Mouse (Mus musculus): Measurements from ENCODE around the gene Galnt3. TPM values are rescaled to one million over a fixed set of nuclear protein-coding genes. Genes with fewer than 3 reads are reported as not detected.

Galnt3 gene
- polyA plus RNA-seq (2016; fragmentation: Nextera tagmentation; extraction: Ambion mirVana) = 0.85 and 3.5 TPM in 2 replicates

- peak; percentile 57 for DNase-seq (ENCODE audit: low spot score)
- H3K27ac ChIP-seq = peak within 1 kb of the TSS; percentile 82
- 1% methylated on average over 74 of the region's 74 CpGs for whole genome bisulfite sequencing
- peak within 1 kb of the TSS; percentile 85 for H3K4me3 ChIP-seq
- H3K4me1 ChIP-seq (replicated peaks) = peaks cover 15% of the 10 kb centered on the region
- no peaks in the 10 kb centered on the region for H3K36me3 ChIP-seq
- peaks cover 52% of the 10 kb centered on the region for H3K27me3 ChIP-seq (ENCODE audit: insufficient read depth, poor library complexity, severe bottlenecking)
- H3K9me3 ChIP-seq = no peaks in the 10 kb centered on the region
These were observed at the start of gene Galnt3 for GRCm38 (mm10) chr2:66124591-66125271. Gene Galnt3, minus strand, starts transcription at chr2:66124994.

GRCm38 (mm10) chr2:66173134-66173533 is 48.3 kb upstream of the Galnt3 start:
- no peaks in the 10 kb centered on the region for H3K27me3 ChIP-seq (ENCODE audit: insufficient read depth, poor library complexity, severe bottlenecking)
- WGBS = 68% methylated on average over 5 of the region's 5 CpGs
- 0 out of 2 replicates have a peak overlapping the region, but pooled peaks have one; percentile 19 for H3K27ac ChIP-seq
- no peak for DNase-seq (ENCODE audit: low spot score)
- H3K36me3 ChIP-seq = no peaks in the 10 kb centered on the region
- no peak overlapping the region for H3K4me3 ChIP-seq
- H3K4me1 ChIP-seq (replicated peaks) = peaks cover 23% of the 10 kb centered on the region
- H3K9me3 ChIP-seq = no peaks in the 10 kb centered on the region

GRCm38 (mm10) chr2:66171643-66172042 is 46.8 kb upstream of the Galnt3 start:
- H3K27me3 ChIP-seq (ENCODE audit: insufficient read depth, poor library complexity, severe bottlenecking) = no peaks in the 10 kb centered on the region
- 71% methylated on average over 3 of the region's 3 CpGs for WGBS

GRCm38 (mm10) chr2:66170721-66171120 is 45.9 kb upstream of the Galnt3 start:
- no peak for DNase-seq (ENCODE audit: low spot score)
- H3K27ac ChIP-seq = no peak overlapping the region
- WGBS = 80% methylated on average over 11 of the region's 11 CpGs
- no peak overlapping the region for H3K4me3 ChIP-seq
- H3K36me3 ChIP-seq = no peaks in the 10 kb centered on the region
- H3K27me3 ChIP-seq (ENCODE audit: insufficient read depth, poor library complexity, severe bottlenecking) = no peaks in the 10 kb centered on the region
- no peaks in the 10 kb centered on the region for H3K9me3 ChIP-seq
- H3K4me1 ChIP-seq (replicated peaks) = peaks cover 9% of the 10 kb centered on the region

More at GRCm38 (mm10) chr2:66171643-66172042, 46.8 kb upstream of the Galnt3 start:
- H3K27ac ChIP-seq = no peak overlapping the region
- H3K9me3 ChIP-seq = no peaks in the 10 kb centered on the region
- H3K36me3 ChIP-seq = no peaks in the 10 kb centered on the region
- no peak for DNase-seq (ENCODE audit: low spot score)
- H3K4me3 ChIP-seq = no peak overlapping the region
- H3K4me1 ChIP-seq (replicated peaks) = peaks cover 9% of the 10 kb centered on the region

- H3K9me3 ChIP-seq = no peaks in the 10 kb centered on the region
- H3K36me3 ChIP-seq = no peaks in the 10 kb centered on the region
- H3K27ac ChIP-seq = no peak overlapping the region
- 92% methylated on average over 8 of the region's 8 CpGs for WGBS
- no peak overlapping the region for H3K4me3 ChIP-seq
- no peaks in the 10 kb centered on the region for H3K27me3 ChIP-seq (ENCODE audit: insufficient read depth, poor library complexity, severe bottlenecking)
- no peaks in the 10 kb centered on the region for H3K4me1 ChIP-seq (replicated peaks)
- no peak for DNase-seq (ENCODE audit: low spot score)
These were observed 40.2 kb upstream of the Galnt3 start for GRCm38 (mm10) chr2:66165025-66165424.

GRCm38 (mm10) chr2:66158140-66158915 is 33.5 kb upstream of the Galnt3 start:
- Histone ChIP-seq H3K9me3 (no peaks in the 10 kb centered on the region), H3K4me1 (replicated peaks) (no peaks in the 10 kb centered on the region), H3K27me3 (ENCODE audit: insufficient read depth, poor library complexity, severe bottlenecking) (no peaks in the 10 kb centered on the region), H3K36me3 (no peaks in the 10 kb centered on the region), H3K27ac (no peak overlapping the region), H3K4me3 (no peak overlapping the region)
- 74% methylated on average over 7 of the region's 7 CpGs for WGBS
- no peak for DNase-seq (ENCODE audit: low spot score)

GRCm38 (mm10) chr2:66151436-66151835 is 26.6 kb upstream of the Galnt3 start:
- Histone ChIP-seq H3K4me3 (no peak overlapping the region), H3K9me3 (no peaks in the 10 kb centered on the region), H3K4me1 (replicated peaks) (no peaks in the 10 kb centered on the region), H3K27ac (no peak overlapping the region), H3K36me3 (no peaks in the 10 kb centered on the region), H3K27me3 (ENCODE audit: insufficient read depth, poor library complexity, severe bottlenecking) (no peaks in the 10 kb centered on the region)
- WGBS = 70% methylated on average over 2 of the region's 2 CpGs
- no peak for DNase-seq (ENCODE audit: low spot score)

GRCm38 (mm10) chr2:66150531-66150930 is 25.7 kb upstream of the Galnt3 start:
- no peaks in the 10 kb centered on the region for H3K9me3 ChIP-seq
- H3K36me3 ChIP-seq = no peaks in the 10 kb centered on the region
- H3K4me3 ChIP-seq = no peak overlapping the region
- WGBS = 69% methylated on average over 3 of the region's 3 CpGs
- no peaks in the 10 kb centered on the region for H3K27me3 ChIP-seq (ENCODE audit: insufficient read depth, poor library complexity, severe bottlenecking)
- H3K4me1 ChIP-seq (replicated peaks) = no peaks in the 10 kb centered on the region
- no peak overlapping the region for H3K27ac ChIP-seq
- DNase-seq (ENCODE audit: low spot score) = no peak

- no peaks in the 10 kb centered on the region for H3K27me3 ChIP-seq (ENCODE audit: insufficient read depth, poor library complexity, severe bottlenecking)
- 0 out of 2 replicates have a peak, but pooled peaks cover 3% of the 10 kb centered on the region for H3K4me1 ChIP-seq (replicated peaks)
- no peaks in the 10 kb centered on the region for H3K36me3 ChIP-seq
- 82% methylated on average over 10 of the region's 10 CpGs for WGBS
- no peak overlapping the region for H3K27ac ChIP-seq
- H3K9me3 ChIP-seq = no peaks in the 10 kb centered on the region
- no peak for DNase-seq (ENCODE audit: low spot score)
- H3K4me3 ChIP-seq = no peak overlapping the region
These were observed 23.9 kb upstream of the Galnt3 start for GRCm38 (mm10) chr2:66148654-66149230.

GRCm38 (mm10) chr2:66146473-66146872 is 21.7 kb upstream of the Galnt3 start:
- no peak for DNase-seq (ENCODE audit: low spot score)
- 68% methylated on average over 4 of the region's 4 CpGs for WGBS

GRCm38 (mm10) chr2:66144770-66145169 is 20.0 kb upstream of the Galnt3 start:
- Histone ChIP-seq H3K27me3 (ENCODE audit: insufficient read depth, poor library complexity, severe bottlenecking) (no peaks in the 10 kb centered on the region), H3K4me1 (replicated peaks) (0 out of 2 replicates have a peak, but pooled peaks cover 3% of the 10 kb centered on the region), H3K4me3 (no peak overlapping the region), H3K9me3 (no peaks in the 10 kb centered on the region), H3K27ac (no peak overlapping the region), H3K36me3 (no peaks in the 10 kb centered on the region)
- no peak for DNase-seq (ENCODE audit: low spot score)
- WGBS = 74% methylated on average over 5 of the region's 5 CpGs

More at GRCm38 (mm10) chr2:66146473-66146872, 21.7 kb upstream of the Galnt3 start:
- no peak overlapping the region for H3K4me3 ChIP-seq
- H3K27ac ChIP-seq = no peak overlapping the region
- no peaks in the 10 kb centered on the region for H3K36me3 ChIP-seq
- H3K4me1 ChIP-seq (replicated peaks) = 0 out of 2 replicates have a peak, but pooled peaks cover 3% of the 10 kb centered on the region
- no peaks in the 10 kb centered on the region for H3K27me3 ChIP-seq (ENCODE audit: insufficient read depth, poor library complexity, severe bottlenecking)
- no peaks in the 10 kb centered on the region for H3K9me3 ChIP-seq

GRCm38 (mm10) chr2:66143284-66143683 is 18.5 kb upstream of the Galnt3 start:
- no peak for DNase-seq (ENCODE audit: low spot score)
- Histone ChIP-seq H3K4me1 (replicated peaks) (0 out of 2 replicates have a peak, but pooled peaks cover 3% of the 10 kb centered on the region), H3K36me3 (no peaks in the 10 kb centered on the region), H3K4me3 (no peak overlapping the region), H3K27me3 (ENCODE audit: insufficient read depth, poor library complexity, severe bottlenecking) (no peaks in the 10 kb centered on the region), H3K27ac (no peak overlapping the region), H3K9me3 (no peaks in the 10 kb centered on the region)
- 94% methylated on average over 4 of the region's 4 CpGs for WGBS

GRCm38 (mm10) chr2:66142711-66143110 is 17.9 kb upstream of the Galnt3 start:
- DNase-seq (ENCODE audit: low spot score) = no peak
- Histone ChIP-seq H3K36me3 (no peaks in the 10 kb centered on the region), H3K9me3 (no peaks in the 10 kb centered on the region), H3K27ac (no peak overlapping the region), H3K27me3 (ENCODE audit: insufficient read depth, poor library complexity, severe bottlenecking) (no peaks in the 10 kb centered on the region), H3K4me1 (replicated peaks) (0 out of 2 replicates have a peak, but pooled peaks cover 3% of the 10 kb centered on the region), H3K4me3 (no peak overlapping the region)
- whole genome bisulfite sequencing = 92% methylated on average over 2 of the region's 2 CpGs

All from hindbrain, embryonic 10.5 days (tissue).